Mouse (Mus musculus) small intestine, adult 2 months (tissue): ENCODE data around the gene 2010111I01Rik.

Source experiments
- CTCF ChIP-seq: fragments of 200-500 bp; IDR thresholded peaks from 2 replicates; pipeline ENCODE4 v1.5.1; 2012; ENCODE audit warnings: low read depth, mild to moderate bottlenecking, control low read depth, inconsistent platforms, low read length, moderate library complexity, mixed read lengths; ENCODE audit not compliant: insufficient replicate concordance, insufficient read length; ENCODE audit errors: extremely low read depth
- POLR2A ChIP-seq: fragments of 200-500 bp; IDR thresholded peaks from 2 replicates; pipeline ENCODE4 v1.6.1; 2012; ENCODE audit warnings: low read depth, mild to moderate bottlenecking, control low read depth, inconsistent platforms, low read length, moderate library complexity

- no peak for TF ChIP-seq CTCF
- TF ChIP-seq POLR2A = no peak
Measured at GRCm38 (mm10) chr13:63283236-63283635, 318.5 kb downstream of the 2010111I01Rik start.
